Mouse (Mus musculus) heart, embryonic 13.5 days (tissue): ENCODE measurements around the gene Mxra8. TPM values are rescaled to one million over a fixed set of nuclear protein-coding genes. Genes with fewer than 3 reads are reported as not detected.

Experiments used
- ATAC-seq: fragments of 200-750 bp; cut with Nextera tagmentation; 2 replicates; pipeline ENCODE4 v1.8.0; 2017; ENCODE audit warnings: moderate TSS enrichment; ENCODE audit not compliant: insufficient number of reproducible peaks, low FRiP score, low TSS enrichment; ENCODE audit errors: extremely low read depth
- H3K27ac ChIP-seq: fragments of 300-500 bp; sonication (generic); replicated peaks from 2 replicates; pipeline ENCODE4 v1.5.1; 2015; ENCODE audit warnings: moderate library complexity, mild to moderate bottlenecking, inconsistent platforms
- H3K27me3 ChIP-seq: fragments of 300-500 bp; sonication (generic); replicated peaks from 2 replicates; pipeline ENCODE4 v1.6.1; 2015; ENCODE audit warnings: mild to moderate bottlenecking, inconsistent platforms
- H3K36me3 ChIP-seq: fragments of 300-500 bp; sonication (generic); 2 replicates; pipeline ENCODE4 v1.6.1; 2015; ENCODE audit warnings: mild to moderate bottlenecking, inconsistent platforms
- H3K4me1 ChIP-seq: fragments of 300-500 bp; sonication (generic); 2 replicates; pipeline ENCODE4 v1.6.1; 2015; ENCODE audit warnings: inconsistent platforms
- H3K4me2 ChIP-seq: fragments of 300-500 bp; sonication (generic); 2 replicates; pipeline ENCODE4 v1.6.1; 2015; ENCODE audit warnings: inconsistent platforms, mild to moderate bottlenecking, moderate library complexity
- H3K4me3 ChIP-seq: fragments of 300-500 bp; sonication (generic); 2 replicates; pipeline ENCODE4 v1.5.1; 2015; ENCODE audit warnings: moderate library complexity, mild to moderate bottlenecking, inconsistent platforms
- H3K9ac ChIP-seq: fragments of 300-500 bp; sonication (generic); 2 replicates; pipeline ENCODE4 v1.6.1; 2015; ENCODE audit warnings: inconsistent platforms, mild to moderate bottlenecking, moderate library complexity
- H3K9me3 ChIP-seq: fragments of 300-500 bp; sonication (generic); 2 replicates; pipeline ENCODE4 v1.6.1; 2016; ENCODE audit warnings: inconsistent platforms
- WGBS: fragments of 180-500 bp; shearing (Covaris S2); methylation state at CpG from one replicate; pipeline ENCODE4 v1.1.7; 2015; ENCODE audit warnings: mixed read lengths; 5-methylcytosine and 5-hydroxymethylcytosine counted together
- polyA plus RNA-seq: library from polyadenylated mRNA; unstranded; fragments of >200 nt; fragmentation: Nextera tagmentation; extraction: Ambion mirVana; gene quantifications from 2 replicates; pipeline ENCODE4 v1.2.1, GENCODE M21; 2015

Gene Mxra8
- polyA plus RNA-seq, 1 experiment from 2014 or later: 56.7 TPM

- Histone ChIP-seq H3K9me3 (no peaks in the 10 kb centered on the region), H3K27me3 (no peaks in the 10 kb centered on the region), H3K4me1 (peaks cover 22% of the 10 kb centered on the region), H3K36me3 (peaks cover 46% of the 10 kb centered on the region), H3K9ac (peak overlapping the region; percentile 95), H3K4me3 (peak overlapping the region; percentile 72), H3K4me2 (peak overlapping the region; percentile 97), H3K27ac (no peak overlapping the region)
- WGBS: 10% methylated on average over 22 of the region's 22 CpGs
- ATAC-seq: no peak
Measured at GRCm38 (mm10) chr4:155868614-155869298, 29.3 kb downstream of the Mxra8 start.

DNA sequence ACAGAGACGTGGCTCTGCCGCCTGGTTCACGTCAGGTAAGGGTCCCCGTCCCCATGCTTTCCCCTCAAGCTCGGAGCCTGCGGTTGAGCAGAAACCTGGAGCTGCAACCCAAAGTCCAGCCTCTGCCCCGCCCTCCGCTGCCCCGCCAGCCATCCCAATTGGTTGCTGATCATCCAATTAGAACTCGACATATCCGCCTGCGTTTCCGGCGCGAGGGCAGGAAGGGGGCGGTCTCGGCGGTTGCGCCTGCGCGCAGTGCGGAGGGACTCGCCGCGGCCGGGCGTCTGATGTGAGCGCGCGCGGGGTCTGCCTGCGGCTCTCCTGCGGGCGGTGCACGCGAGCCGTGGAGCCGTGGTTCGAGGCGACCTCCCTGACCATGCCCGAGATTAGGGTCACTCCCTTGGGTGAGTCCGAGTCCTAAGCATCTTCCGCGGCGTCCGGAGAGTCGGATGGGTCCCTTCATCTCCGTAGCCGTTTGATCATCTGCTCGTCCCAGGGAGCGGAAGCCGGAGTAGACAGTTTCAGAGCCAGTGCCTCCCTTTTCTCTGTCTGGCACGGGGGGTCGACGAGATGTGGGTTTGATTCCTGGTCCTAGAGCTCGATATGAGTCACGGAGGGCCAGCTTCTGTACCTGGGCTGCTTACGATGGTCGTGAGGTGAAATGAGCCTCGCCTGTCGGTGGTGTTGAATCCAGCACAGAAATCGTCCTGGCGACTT, 30.0 kb downstream of the Mxra8 start, which contains the start of the genes Cptp and Ints11:
Gene Cptp (minus strand): TSS at position 124 of the 717 bp plus-strand sequence.
Gene Ints11 (plus strand): TSS at position 230 of the 717 bp plus-strand sequence.
- peak within 1 kb of the TSS; percentile 72 for H3K4me3 ChIP-seq
- peaks cover 22% of the 10 kb centered on the region for H3K4me1 ChIP-seq
- peak; percentile 96 for ATAC-seq
- peaks cover 53% of the 10 kb centered on the region for H3K36me3 ChIP-seq
- H3K9ac ChIP-seq: peak within 1 kb of the TSS; percentile 95
- no peaks in the 10 kb centered on the region for H3K9me3 ChIP-seq
- peak within 1 kb of the TSS; percentile 97 for H3K4me2 ChIP-seq
- peak within 1 kb of the TSS; percentile 55; the same call in 1 of the 2 replicates for H3K27ac ChIP-seq
- H3K27me3 ChIP-seq: no peaks in the 10 kb centered on the region
- WGBS: under 1% methylated on average over 63 of the region's 63 CpGs

- H3K9me3 ChIP-seq: no peaks in the 10 kb centered on the region
- ATAC-seq: no peak
- H3K9ac ChIP-seq: no peak overlapping the region
- H3K27me3 ChIP-seq: no peaks in the 10 kb centered on the region
- H3K4me2 ChIP-seq: no peak overlapping the region
- H3K4me1 ChIP-seq: peaks cover 22% of the 10 kb centered on the region
- no peak overlapping the region for H3K27ac ChIP-seq
- no peak overlapping the region for H3K4me3 ChIP-seq
- 90% methylated on average over 7 of the region's 7 CpGs for WGBS
- peaks cover 53% of the 10 kb centered on the region for H3K36me3 ChIP-seq
Measured at GRCm38 (mm10) chr4:155871404-155871803, 31.9 kb downstream of the Mxra8 start.

- 62% methylated on average over 3 of the region's 3 CpGs for WGBS
- Histone ChIP-seq H3K9ac (no peak overlapping the region), H3K4me1 (peaks cover 7% of the 10 kb centered on the region; the same call in 1 of the 2 replicates), H3K27me3 (no peaks in the 10 kb centered on the region), H3K9me3 (no peaks in the 10 kb centered on the region), H3K4me3 (no peak overlapping the region), H3K36me3 (peaks cover 69% of the 10 kb centered on the region), H3K4me2 (no peak overlapping the region), H3K27ac (peak overlapping the region; percentile 65)
- ATAC-seq: no peak
Measured at GRCm38 (mm10) chr4:155883587-155883986, 44.1 kb downstream of the Mxra8 start.

DNA sequence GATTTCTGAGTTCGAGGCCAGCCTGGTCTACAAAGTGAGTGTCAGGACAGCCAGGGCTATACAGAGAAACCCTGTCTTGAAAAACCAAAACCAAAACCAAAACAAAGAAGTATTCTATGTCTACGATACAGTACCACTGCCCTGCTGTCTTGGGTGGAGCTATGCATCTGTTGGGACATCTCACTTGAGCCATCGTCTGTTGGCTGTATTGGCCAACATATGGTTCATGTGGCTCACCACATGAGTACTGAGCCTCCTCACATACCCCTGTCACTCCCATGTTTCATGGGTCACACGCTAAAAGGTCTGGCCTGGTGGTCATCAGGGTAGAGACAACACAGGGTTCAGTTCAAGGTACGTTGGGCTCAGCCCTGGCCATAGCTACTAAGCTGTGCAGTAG, 46.9 kb downstream of the Mxra8 start:
- no peak overlapping the region for H3K9ac ChIP-seq
- peaks cover 17% of the 10 kb centered on the region for H3K4me1 ChIP-seq
- no peak overlapping the region for H3K4me2 ChIP-seq
- no peaks in the 10 kb centered on the region for H3K27me3 ChIP-seq
- no peak overlapping the region for H3K4me3 ChIP-seq
- ATAC-seq: no peak
- peaks cover 71% of the 10 kb centered on the region for H3K36me3 ChIP-seq
- 89% methylated on average over 5 of the region's 5 CpGs for WGBS
- H3K27ac ChIP-seq: no peak overlapping the region
- no peaks in the 10 kb centered on the region for H3K9me3 ChIP-seq

DNA sequence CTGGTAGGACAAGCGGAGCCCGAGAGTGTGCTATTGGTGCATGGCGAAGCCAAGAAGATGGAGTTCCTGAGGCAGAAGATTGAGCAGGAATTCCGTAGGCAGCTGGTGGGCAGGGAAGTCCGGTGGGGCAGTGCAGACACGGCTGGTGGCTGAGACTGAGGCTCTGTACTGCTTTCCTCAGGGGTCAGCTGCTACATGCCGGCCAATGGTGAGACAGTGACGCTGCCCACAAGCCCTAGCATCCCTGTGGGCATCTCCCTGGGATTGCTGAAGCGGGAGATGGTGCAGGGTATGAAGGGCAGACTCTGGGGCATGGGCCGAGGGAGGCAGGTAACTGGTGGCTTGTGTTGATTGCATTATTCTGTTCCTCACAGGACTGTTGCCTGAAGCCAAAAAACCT, 48.2 kb downstream of the Mxra8 start:
- no peak overlapping the region for H3K27ac ChIP-seq
- no peak for ATAC-seq
- H3K9ac ChIP-seq: no peak overlapping the region
- H3K4me2 ChIP-seq: no peak overlapping the region
- 88% methylated on average over 10 of the region's 10 CpGs for WGBS
- H3K9me3 ChIP-seq: no peaks in the 10 kb centered on the region
- no peak overlapping the region for H3K4me3 ChIP-seq
- H3K27me3 ChIP-seq: no peaks in the 10 kb centered on the region
- H3K4me1 ChIP-seq: peaks cover 19% of the 10 kb centered on the region
- peaks cover 66% of the 10 kb centered on the region for H3K36me3 ChIP-seq

DNA sequence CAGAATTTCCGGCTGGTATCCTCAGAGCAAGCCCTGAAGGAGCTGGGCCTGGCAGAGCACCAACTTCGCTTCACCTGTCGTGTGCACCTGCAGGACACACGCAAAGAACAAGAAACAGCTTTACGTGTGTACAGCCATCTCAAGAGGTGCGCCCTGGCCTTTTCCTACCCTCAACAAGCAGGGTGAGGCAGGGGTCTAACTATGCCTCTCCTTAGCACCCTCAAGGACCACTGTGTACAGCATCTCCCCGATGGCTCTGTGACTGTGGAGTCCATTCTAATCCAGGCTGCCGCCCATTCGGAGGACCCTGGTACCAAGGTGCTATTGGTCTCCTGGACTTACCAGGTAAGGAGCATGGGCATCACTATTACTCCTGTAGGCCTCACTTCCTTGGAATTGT, 48.7 kb downstream of the Mxra8 start:
- Histone ChIP-seq H3K4me2 (no peak overlapping the region), H3K9me3 (no peaks in the 10 kb centered on the region), H3K27ac (no peak overlapping the region), H3K4me3 (no peak overlapping the region), H3K27me3 (no peaks in the 10 kb centered on the region), H3K36me3 (peaks cover 62% of the 10 kb centered on the region), H3K4me1 (peaks cover 24% of the 10 kb centered on the region), H3K9ac (no peak overlapping the region)
- WGBS: 91% methylated on average over 9 of the region's 9 CpGs
- no peak for ATAC-seq

- 0 out of 2 replicates have a peak overlapping the region, but pooled peaks have one; percentile 91 for H3K4me2 ChIP-seq
- WGBS: 77% methylated on average over 5 of the region's 5 CpGs
- peaks cover 57% of the 10 kb centered on the region for H3K36me3 ChIP-seq
- no peak overlapping the region for H3K4me3 ChIP-seq
- no peak for ATAC-seq
- no peak overlapping the region for H3K9ac ChIP-seq
- H3K27me3 ChIP-seq: no peaks in the 10 kb centered on the region
- H3K27ac ChIP-seq: no peak overlapping the region
- H3K4me1 ChIP-seq: peaks cover 30% of the 10 kb centered on the region
- H3K9me3 ChIP-seq: no peaks in the 10 kb centered on the region
Measured at GRCm38 (mm10) chr4:155889316-155889715, 49.8 kb downstream of the Mxra8 start.

DNA sequence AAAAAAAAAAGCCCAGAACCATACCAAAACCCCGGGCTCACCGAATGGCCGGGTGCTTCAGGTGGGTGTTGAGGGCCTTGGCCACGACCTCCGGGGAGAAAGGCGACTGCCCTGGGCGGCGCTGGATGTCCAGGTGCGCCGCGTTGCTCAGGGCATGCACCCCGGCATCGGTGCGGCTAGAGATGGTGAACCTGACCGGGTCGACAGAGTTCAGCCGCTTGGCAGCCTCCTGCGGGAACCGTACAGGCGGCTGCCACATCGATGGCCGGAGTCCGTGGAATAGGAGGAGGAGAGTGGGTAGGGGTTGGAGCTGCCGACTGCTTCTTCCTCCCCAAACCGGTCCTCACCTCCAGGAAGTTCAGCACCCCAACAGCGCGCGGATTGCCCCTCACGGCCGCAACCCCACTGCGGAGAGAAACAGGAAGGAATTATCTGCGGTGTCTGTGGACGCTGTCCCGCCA, 51.6 kb downstream of the Mxra8 start:
- H3K4me2 ChIP-seq: peak overlapping the region; percentile 91
- H3K4me3 ChIP-seq: peak overlapping the region; percentile 92
- no peak for ATAC-seq
- WGBS: under 1% methylated on average over 30 of the region's 34 CpGs
- peak overlapping the region; percentile 93 for H3K9ac ChIP-seq
- H3K27ac ChIP-seq: no peak overlapping the region
- peaks cover 44% of the 10 kb centered on the region for H3K36me3 ChIP-seq
- H3K4me1 ChIP-seq: peaks cover 45% of the 10 kb centered on the region
- H3K27me3 ChIP-seq: no peaks in the 10 kb centered on the region
- no peaks in the 10 kb centered on the region for H3K9me3 ChIP-seq

DNA sequence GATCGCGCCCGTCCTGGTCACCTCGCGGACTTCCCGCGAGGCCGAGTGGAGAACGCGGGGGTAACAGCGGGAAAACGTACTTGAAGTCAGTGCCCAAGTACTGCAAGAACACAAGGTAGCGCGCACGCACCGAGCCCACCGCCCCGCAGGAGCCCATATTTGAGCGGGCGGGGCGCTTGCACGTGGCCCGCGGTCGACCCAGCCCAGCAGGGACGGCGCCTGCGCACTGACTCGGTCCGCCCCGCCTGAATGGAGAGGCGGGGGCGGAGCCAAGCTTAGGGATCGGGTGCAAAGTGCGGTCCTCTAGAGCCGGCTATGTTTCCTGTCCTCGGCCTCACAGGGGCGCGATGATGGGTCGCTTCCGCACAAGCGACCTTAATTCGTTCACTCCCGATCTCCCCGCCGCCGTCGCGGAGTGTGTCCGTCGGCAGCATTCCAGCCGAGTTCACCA, 52.1 kb downstream of the Mxra8 start, which contains the start of the genes Pusl1 and Acap3:
Gene Pusl1 (minus strand): TSS at position 231 of the 451 bp plus-strand sequence.
Gene Acap3 (plus strand): TSS at position 272 of the 451 bp plus-strand sequence.
- peak within 1 kb of the TSS; percentile 99 for H3K27ac ChIP-seq
- peak within 1 kb of the TSS; percentile 93 for H3K9ac ChIP-seq
- H3K36me3 ChIP-seq: peaks cover 44% of the 10 kb centered on the region
- peaks cover 45% of the 10 kb centered on the region for H3K4me1 ChIP-seq
- peak; percentile 84 for ATAC-seq
- H3K27me3 ChIP-seq: no peaks in the 10 kb centered on the region
- no peaks in the 10 kb centered on the region for H3K9me3 ChIP-seq
- peak within 1 kb of the TSS; percentile 91 for H3K4me2 ChIP-seq
- under 1% methylated on average over 52 of the region's 52 CpGs for WGBS
- H3K4me3 ChIP-seq: peak within 1 kb of the TSS; percentile 92

GRCm38 (mm10) chr4:155892017-155892416, 52.5 kb downstream of the Mxra8 start:
- peak; percentile 86 for ATAC-seq
- peaks cover 45% of the 10 kb centered on the region for H3K4me1 ChIP-seq
- WGBS: under 1% methylated on average over 35 of the region's 56 CpGs
- peaks cover 44% of the 10 kb centered on the region for H3K36me3 ChIP-seq
- peak overlapping the region; percentile 92 for H3K4me3 ChIP-seq
- peak overlapping the region; percentile 91 for H3K4me2 ChIP-seq
- H3K27me3 ChIP-seq: no peaks in the 10 kb centered on the region
- no peaks in the 10 kb centered on the region for H3K9me3 ChIP-seq
- peak overlapping the region; percentile 99 for H3K27ac ChIP-seq
- H3K9ac ChIP-seq: peak overlapping the region; percentile 93
